ENCODE assay signal across 15 mouse cellular contexts in the genomic region with DNA sequence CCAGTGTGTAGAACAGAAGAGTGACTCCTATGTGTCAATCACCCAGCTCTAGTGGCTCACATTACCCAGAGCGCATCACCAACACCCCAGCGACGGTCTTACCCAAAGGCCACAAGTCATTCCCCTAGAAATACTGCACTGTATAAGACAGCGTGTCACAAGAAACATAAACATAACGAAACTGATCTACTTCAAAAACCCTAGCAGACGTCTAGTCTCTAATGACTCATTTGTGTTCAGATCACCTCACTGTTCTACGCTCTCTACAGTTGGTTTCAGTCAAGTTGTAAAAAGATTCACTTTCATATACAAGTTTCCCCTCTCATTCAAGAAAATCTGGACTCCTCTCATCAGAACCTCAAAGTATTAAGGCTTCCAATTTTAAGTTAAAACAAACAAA.
"Had no signal": no experiment of that assay in that cellular context is flagged by ENCODE, and none has a peak within 500 bp of the region (broad histone marks: within the 10 kb centered on the region; RNA-seq: fewer than 3 reads in every experiment).

No protein-coding gene starts in this region.

- H3K4me2 ChIP-seq: lung, embryonic 14.5 days; midbrain, embryonic 12.5 days; neural tube, embryonic 13.5 days; stomach, embryonic 15.5 days had no signal

- H3K27me3 ChIP-seq: neural tube, embryonic 13.5 days; stomach, embryonic 15.5 days had no signal

- H3K4me3 ChIP-seq: midbrain, embryonic 10.5 days; midbrain, embryonic 12.5 days; myocyte; neural tube, embryonic 13.5 days; stomach, embryonic 15.5 days had no signal

- H3K9ac ChIP-seq: lung, embryonic 14.5 days; midbrain, embryonic 12.5 days; neural tube, embryonic 13.5 days; stomach, embryonic 15.5 days had no signal

- H3K27ac ChIP-seq: midbrain, embryonic 10.5 days; midbrain, embryonic 12.5 days; neural tube, embryonic 13.5 days; stomach, embryonic 15.5 days; stomach, postnatal 0 days had no signal

- DNase-seq: lung, adult 18-20 months; lung, embryonic 14.5 days; lung, postnatal 10 days; lung, postnatal 4 days; midbrain, embryonic 14.5 days; right cerebral cortex, postnatal 14 days; thymus, adult 2 months; thymus, postnatal 36 days had no signal

- ATAC-seq: midbrain, embryonic 16.5 days had no signal

- H3K9me3 ChIP-seq: midbrain, embryonic 10.5 days; midbrain, embryonic 12.5 days; neural tube, embryonic 13.5 days; stomach, embryonic 15.5 days had no signal
